Mouse (Mus musculus) MEL (cell line): Measurements from ENCODE around the gene Sh3gl2.

ENCODE experiments used
- CTCF ChIP-seq, 3 experiments: IDR thresholded peaks in 2 of 3; conservative IDR thresholded peaks in 1 of 3; 2 replicates each; pipeline ENCODE4 v1.5.1; 2011 to 2012; ENCODE audit warnings: low read length in 3 of 3, low read depth in 2 of 3, mild to moderate bottlenecking in 2 of 3, improper control_type of control experiment in 1 of 3, inconsistent platforms in 1 of 3, mixed read lengths in 1 of 3, moderate library complexity in 1 of 3; ENCODE audit not compliant: control insufficient read depth in 1 of 3, insufficient read depth in 1 of 3, poor library complexity in 1 of 3, severe bottlenecking in 1 of 3
- GABPA ChIP-seq: IDR thresholded peaks from 2 replicates; pipeline ENCODE4 v1.6.1; 2012; ENCODE audit warnings: low read depth, mild to moderate bottlenecking, inconsistent platforms, low read length, improper control_type of control experiment, moderate library complexity
- MAFK ChIP-seq: IDR thresholded peaks from 2 replicates; pipeline ENCODE4 v1.6.1; 2011; ENCODE audit warnings: low read depth, mild to moderate bottlenecking, low read length, improper control_type of control experiment, borderline replicate concordance
- MAZ ChIP-seq: IDR thresholded peaks from 2 replicates; pipeline ENCODE4 v1.6.1; 2012; ENCODE audit warnings: low read depth, mild to moderate bottlenecking, inconsistent platforms, low read length, improper control_type of control experiment
- MXI1 ChIP-seq: IDR thresholded peaks from 2 replicates; pipeline ENCODE4 v1.6.1; 2011; ENCODE audit warnings: mild to moderate bottlenecking, low read depth, low read length, improper control_type of control experiment
- NRF1 ChIP-seq: IDR thresholded peaks from 2 replicates; pipeline ENCODE4 v1.6.1; 2014; ENCODE audit warnings: low read depth, mild to moderate bottlenecking, inconsistent platforms, low read length, improper control_type of control experiment, moderate library complexity; ENCODE audit not compliant: poor library complexity, insufficient read depth, severe bottlenecking
- POLR2A ChIP-seq, 2 experiments: IDR thresholded peaks; 2 replicates each; pipeline ENCODE4 v1.6.1; 2011 to 2012; ENCODE audit warnings: low read length in 2 of 2, mild to moderate bottlenecking in 2 of 2, control low read depth in 1 of 2, improper control_type of control experiment in 1 of 2, low read depth in 1 of 2, moderate library complexity in 1 of 2; ENCODE audit not compliant: control insufficient read depth in 1 of 2, insufficient read depth in 1 of 2, poor library complexity in 1 of 2
- POLR2AphosphoS5 ChIP-seq: IDR thresholded peaks from 2 replicates; pipeline ENCODE4 v1.6.1; 2012; ENCODE audit warnings: low read depth, borderline replicate concordance, mild to moderate bottlenecking, inconsistent platforms, low read length, moderate library complexity, mixed read lengths
- TAL1 ChIP-seq: IDR thresholded peaks from 2 replicates; pipeline ENCODE4 v1.6.1; 2012; ENCODE audit warnings: mild to moderate bottlenecking, inconsistent platforms, low read length, moderate library complexity, mixed read lengths

GRCm38 (mm10) chr4:85426211-85426610, 221.3 kb downstream of the Sh3gl2 start:
- TF ChIP-seq CTCF (IDR thresholded peaks at IDR 0.05 in 2 of 3, conservative IDR thresholded peaks at IDR 0.05 in 1 of 3; ENCODE audit: control insufficient read depth in 1 of 3, insufficient read depth in 1 of 3, low read depth in 2 of 3, low read length in 3 of 3, poor library complexity in 1 of 3, severe bottlenecking in 1 of 3) (no peak), NRF1 (no peak), POLR2A (IDR thresholded peaks at IDR 0.05; ENCODE audit: control insufficient read depth in 1 of 2, insufficient read depth in 1 of 2, low read depth in 1 of 2, low read length in 2 of 2, poor library complexity in 1 of 2) (no peak), MAFK (no peak), MAZ (no peak), MXI1 (no peak), TAL1 (no peak), GABPA (no peak), POLR2AphosphoS5 (no peak)
